Mouse (Mus musculus) stomach, postnatal 0 days (tissue): Measurements from ENCODE around the gene Cftr. TPM values are rescaled to one million over a fixed set of nuclear protein-coding genes. Genes with fewer than 3 reads are reported as not detected.

Source experiments
- ATAC-seq: fragments of 200-750 bp; cut with Nextera tagmentation; 2 replicates; pipeline ENCODE4 v1.8.0; 2017; ENCODE audit not compliant: low FRiP score, low TSS enrichment
- DNase-seq: peaks from one replicate; pipeline ENCODE4 v3.0.0-alpha.2; 2016; ENCODE audit warnings: low spot score
- H3K27ac ChIP-seq: fragments of 300-500 bp; sonication (generic); replicated peaks from 2 replicates; pipeline ENCODE4 v1.5.1; 2014; ENCODE audit warnings: mild to moderate bottlenecking, control low read depth
- H3K27me3 ChIP-seq: fragments of 300-500 bp; sonication (generic); 2 replicates; pipeline ENCODE4 v1.6.1; 2014; ENCODE audit warnings: low read length; ENCODE audit not compliant: control insufficient read depth, insufficient read depth
- H3K36me3 ChIP-seq: fragments of 300-500 bp; sonication (generic); 2 replicates; pipeline ENCODE4 v1.6.1; 2014; ENCODE audit warnings: low read length, mixed read lengths; ENCODE audit not compliant: control insufficient read depth, insufficient read depth
- H3K4me1 ChIP-seq: fragments of 300-500 bp; sonication (generic); replicated peaks from 2 replicates; pipeline ENCODE4 v1.6.1; 2014; ENCODE audit warnings: antibody characterized with exemption; ENCODE audit not compliant: control insufficient read depth, insufficient read depth
- H3K4me2 ChIP-seq: fragments of 300-500 bp; sonication (generic); replicated peaks from 2 replicates; pipeline ENCODE4 v1.6.1; 2014; ENCODE audit warnings: low read depth, mild to moderate bottlenecking, control low read depth, moderate library complexity
- H3K4me3 ChIP-seq: fragments of 300-500 bp; sonication (generic); 2 replicates; pipeline ENCODE4 v1.5.1; 2014; ENCODE audit warnings: low read depth, low read length, control low read depth
- H3K9ac ChIP-seq: fragments of 300-500 bp; sonication (generic); 2 replicates; pipeline ENCODE4 v1.6.1; 2014; ENCODE audit warnings: mild to moderate bottlenecking, low read length, control low read depth, mixed read lengths
- H3K9me3 ChIP-seq: fragments of 300-500 bp; sonication (generic); 2 replicates; pipeline ENCODE4 v1.6.1; 2016; ENCODE audit warnings: low read length; ENCODE audit not compliant: control insufficient read depth
- CTCF ChIP-seq: IDR thresholded peaks from 2 replicates; pipeline ENCODE4 v1.5.1; 2016; ENCODE audit warnings: antibody characterized with exemption, low read depth, mild to moderate bottlenecking, moderate library complexity
- EP300 ChIP-seq: optimal IDR thresholded peaks from 2 replicates; pipeline ENCODE3; 2016; ENCODE audit warnings: antibody characterized with exemption
- WGBS: fragments of 180-500 bp; shearing (Covaris S2); extraction: QIAGEN DNeasy Blood & Tissue Kit; methylation state at CpG from one replicate; pipeline ENCODE4 v1.1.7; 2014; 5-methylcytosine and 5-hydroxymethylcytosine counted together
- polyA plus RNA-seq: library from polyadenylated mRNA; unstranded; fragments of >200 nt; fragmentation: Nextera tagmentation; extraction: Ambion mirVana; gene quantifications from 2 replicates; pipeline ENCODE4 v1.2.1, GENCODE M21; 2015

Cftr gene
- polyA plus RNA-seq, 1 experiment from 2014 or later, result 0.57 TPM

DNA sequence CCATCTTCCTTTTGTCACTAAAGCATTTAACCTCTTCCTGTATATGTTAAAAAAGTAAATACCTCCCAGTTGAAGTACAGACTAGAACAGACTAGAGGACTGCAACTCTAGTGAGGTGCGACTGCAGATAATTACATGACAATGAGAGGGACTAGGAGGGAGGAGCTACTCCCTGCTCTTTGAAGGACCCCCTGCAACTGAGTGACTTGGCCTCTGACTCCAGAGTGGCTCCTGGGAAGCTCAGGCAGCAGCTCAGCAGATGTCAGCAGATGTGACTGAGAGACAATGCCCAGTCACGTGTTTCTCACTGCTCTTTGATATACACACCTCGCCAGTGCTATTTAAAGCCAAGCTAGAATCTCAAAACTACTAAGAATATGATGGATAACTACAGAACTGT lies 54.7 kb downstream of the Cftr start:
- Histone ChIP-seq H3K9ac (no peak overlapping the region), H3K9me3 (no peaks in the 10 kb centered on the region), H3K4me3 (no peak overlapping the region), H3K4me2 (no peak overlapping the region), H3K27ac (no peak overlapping the region), H3K36me3 (no peaks in the 10 kb centered on the region), H3K27me3 (no peaks in the 10 kb centered on the region), H3K4me1 (no peaks in the 10 kb centered on the region)
- ATAC-seq, result no peak
- DNase-seq, result no peak
- TF ChIP-seq CTCF (no peak), EP300 (no peak)
- 27% methylated on average over 3 of the region's 3 CpGs for WGBS

DNA sequence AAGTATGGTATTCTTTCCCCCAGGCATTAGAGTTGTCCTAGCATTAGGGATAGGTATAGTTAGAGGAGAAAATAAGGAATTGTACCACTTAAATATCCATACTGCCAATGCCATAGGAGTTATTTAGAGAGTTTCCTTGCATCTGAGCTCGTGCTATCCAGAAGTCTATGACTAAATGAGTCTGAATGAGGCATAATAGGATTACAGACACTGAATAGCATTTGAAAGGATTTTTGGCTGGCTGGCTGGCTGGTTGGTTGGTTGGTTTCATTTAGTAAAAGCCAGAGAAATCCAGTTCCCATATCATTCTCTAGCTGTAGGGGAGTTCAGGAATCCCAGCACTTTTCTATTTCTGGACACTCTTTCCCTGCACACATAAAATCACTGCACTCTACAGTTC lies 76.0 kb downstream of the Cftr start:
- Histone ChIP-seq H3K27me3 (no peaks in the 10 kb centered on the region), H3K4me1 (no peaks in the 10 kb centered on the region), H3K36me3 (no peaks in the 10 kb centered on the region), H3K9ac (no peak overlapping the region), H3K27ac (no peak overlapping the region), H3K4me2 (no peak overlapping the region), H3K9me3 (no peaks in the 10 kb centered on the region), H3K4me3 (no peak overlapping the region)
- ATAC-seq, result no peak
- WGBS, result 63% methylated on average over 1 of the region's 1 CpGs
- DNase-seq, result no peak
- no peak for TF ChIP-seq CTCF
- TF ChIP-seq EP300, result no peak

DNA sequence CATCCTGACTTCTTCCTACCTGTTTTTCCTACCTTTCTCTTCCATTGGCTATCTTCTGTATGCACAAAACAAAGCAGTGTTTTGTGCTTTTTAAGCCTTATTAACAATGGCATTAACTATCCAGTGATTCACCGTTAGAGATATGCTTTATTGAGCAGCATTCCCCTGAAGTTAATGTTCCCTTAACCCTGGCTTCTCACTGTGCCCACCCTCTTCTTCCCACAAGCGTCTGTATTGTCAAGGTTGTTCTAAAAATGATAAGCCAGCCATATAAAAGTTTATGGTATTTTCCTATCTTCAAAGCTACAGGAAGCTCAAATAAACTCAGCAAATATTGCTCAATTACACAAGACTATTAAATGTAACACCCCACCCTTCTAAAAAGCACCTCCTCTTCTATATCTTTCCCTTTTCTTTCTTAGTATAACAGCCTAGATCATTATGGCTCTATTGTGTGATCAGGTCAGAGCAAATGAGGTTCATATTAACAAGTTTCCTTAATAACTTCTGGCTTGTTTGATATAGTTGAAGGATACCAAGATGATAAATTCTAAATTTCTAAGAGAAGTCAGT lies 77.5 kb downstream of the Cftr start:
- no peak for DNase-seq
- Histone ChIP-seq H3K9ac (no peak overlapping the region), H3K36me3 (no peaks in the 10 kb centered on the region), H3K9me3 (no peaks in the 10 kb centered on the region), H3K4me1 (no peaks in the 10 kb centered on the region), H3K4me2 (no peak overlapping the region), H3K4me3 (no peak overlapping the region), H3K27me3 (no peaks in the 10 kb centered on the region), H3K27ac (no peak overlapping the region)
- WGBS, result 43% methylated on average over 2 of the region's 2 CpGs
- ATAC-seq, result peak; percentile 45; the same call in 1 of the 2 replicates
- no peak for TF ChIP-seq CTCF

DNA sequence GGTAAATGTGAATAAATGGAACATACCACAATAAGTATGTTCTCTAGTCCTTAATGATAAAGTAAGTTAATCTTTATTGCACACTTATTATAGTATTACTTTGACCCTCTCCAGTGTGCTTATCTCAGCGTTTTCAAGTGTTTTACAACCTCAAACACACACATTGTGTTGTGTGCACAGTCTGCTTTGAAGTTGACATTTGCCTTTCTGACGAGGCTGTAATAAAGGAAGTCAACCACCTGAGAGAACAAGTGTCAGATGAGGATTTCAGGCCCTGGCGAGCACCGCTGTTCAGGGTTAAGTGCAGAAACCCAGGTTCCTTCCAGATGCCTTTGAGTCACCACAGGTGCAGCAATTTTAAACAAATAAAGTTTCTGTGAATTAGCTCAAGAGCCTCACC lies 78.0 kb downstream of the Cftr start:
- no peaks in the 10 kb centered on the region for H3K4me1 ChIP-seq
- no peaks in the 10 kb centered on the region for H3K36me3 ChIP-seq
- DNase-seq (peak; percentile 34), ATAC-seq (peak; percentile 56; the same call in 1 of the 2 replicates)
- H3K9me3 ChIP-seq, result no peaks in the 10 kb centered on the region
- TF ChIP-seq CTCF, result no peak
- no peak for TF ChIP-seq EP300
- H3K27me3 ChIP-seq, result no peaks in the 10 kb centered on the region
- H3K9ac ChIP-seq, result no peak overlapping the region
- no peak overlapping the region for H3K27ac ChIP-seq
- 21% methylated on average over 4 of the region's 4 CpGs for WGBS
- no peak overlapping the region for H3K4me3 ChIP-seq
- H3K4me2 ChIP-seq, result no peak overlapping the region

DNA sequence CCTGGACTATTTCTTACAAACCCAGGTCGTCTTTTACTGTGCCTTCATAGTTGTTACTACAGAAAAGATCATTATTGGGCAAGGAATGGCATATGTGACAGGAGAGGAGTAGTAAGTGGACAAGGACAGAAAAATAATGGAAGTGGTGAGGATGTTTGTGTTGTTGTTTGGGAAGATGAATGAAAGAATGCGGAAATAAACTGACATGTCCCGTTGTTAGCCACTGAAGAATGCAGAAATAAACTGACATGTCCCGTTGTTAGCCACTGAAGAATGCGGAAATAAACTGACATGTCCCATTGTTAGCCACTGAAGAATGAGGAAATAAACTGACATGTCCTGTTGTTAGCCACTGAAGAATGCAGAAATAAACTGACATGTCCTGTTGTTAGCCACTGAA lies 84.1 kb downstream of the Cftr start:
- 49% methylated on average over 5 of the region's 5 CpGs for WGBS
- no peak overlapping the region for H3K4me3 ChIP-seq
- DNase-seq (no peak), ATAC-seq (no peak)
- no peak overlapping the region for H3K9ac ChIP-seq
- TF ChIP-seq EP300, result no peak
- TF ChIP-seq CTCF, result no peak
- H3K27ac ChIP-seq, result no peak overlapping the region
- no peaks in the 10 kb centered on the region for H3K9me3 ChIP-seq
- no peak overlapping the region for H3K4me2 ChIP-seq
- no peaks in the 10 kb centered on the region for H3K36me3 ChIP-seq
- H3K27me3 ChIP-seq, result no peaks in the 10 kb centered on the region
- H3K4me1 ChIP-seq, result no peaks in the 10 kb centered on the region

DNA sequence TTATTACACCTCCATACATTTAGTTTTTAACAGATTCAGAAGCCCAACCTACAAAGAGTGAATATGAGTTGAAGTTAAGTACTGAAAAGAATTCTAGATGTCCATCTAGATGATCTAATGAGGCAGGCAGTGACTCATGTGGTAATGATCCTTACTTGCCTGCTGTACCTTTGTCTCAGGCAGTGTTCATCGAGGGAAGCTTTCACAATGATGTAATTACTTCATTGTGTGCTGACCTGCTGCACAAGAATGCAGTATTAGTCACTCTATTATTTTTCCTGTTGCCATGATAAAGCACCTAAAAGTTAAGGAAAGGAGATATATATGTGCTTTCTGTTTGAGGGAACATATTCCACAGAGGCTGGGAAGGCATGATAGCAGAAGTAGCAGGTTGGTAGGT lies 100.5 kb downstream of the Cftr start:
- no peak overlapping the region for H3K9ac ChIP-seq
- peak; percentile 86 for ATAC-seq
- 24% methylated on average over 1 of the region's 1 CpGs for WGBS

More for the DNA sequence above, 100.5 kb downstream of the Cftr start:
- TF ChIP-seq EP300, result no peak
- TF ChIP-seq CTCF, result no peak
- no peaks in the 10 kb centered on the region for H3K9me3 ChIP-seq
- no peak overlapping the region for H3K4me3 ChIP-seq
- no peak for DNase-seq
- H3K4me2 ChIP-seq, result no peak overlapping the region
- no peaks in the 10 kb centered on the region for H3K36me3 ChIP-seq
- H3K27me3 ChIP-seq, result no peaks in the 10 kb centered on the region
- no peak overlapping the region for H3K27ac ChIP-seq
- no peaks in the 10 kb centered on the region for H3K4me1 ChIP-seq
